Mouse (Mus musculus): ENCODE results near the gene Elof1. TPM values are rescaled to one million over a fixed set of nuclear protein-coding genes. Genes with fewer than 3 reads are reported as not detected.

Gene Elof1
- 125 and 130 TPM in 2 replicates for polyA plus RNA-seq (2012; rRNA removed)

DNA sequence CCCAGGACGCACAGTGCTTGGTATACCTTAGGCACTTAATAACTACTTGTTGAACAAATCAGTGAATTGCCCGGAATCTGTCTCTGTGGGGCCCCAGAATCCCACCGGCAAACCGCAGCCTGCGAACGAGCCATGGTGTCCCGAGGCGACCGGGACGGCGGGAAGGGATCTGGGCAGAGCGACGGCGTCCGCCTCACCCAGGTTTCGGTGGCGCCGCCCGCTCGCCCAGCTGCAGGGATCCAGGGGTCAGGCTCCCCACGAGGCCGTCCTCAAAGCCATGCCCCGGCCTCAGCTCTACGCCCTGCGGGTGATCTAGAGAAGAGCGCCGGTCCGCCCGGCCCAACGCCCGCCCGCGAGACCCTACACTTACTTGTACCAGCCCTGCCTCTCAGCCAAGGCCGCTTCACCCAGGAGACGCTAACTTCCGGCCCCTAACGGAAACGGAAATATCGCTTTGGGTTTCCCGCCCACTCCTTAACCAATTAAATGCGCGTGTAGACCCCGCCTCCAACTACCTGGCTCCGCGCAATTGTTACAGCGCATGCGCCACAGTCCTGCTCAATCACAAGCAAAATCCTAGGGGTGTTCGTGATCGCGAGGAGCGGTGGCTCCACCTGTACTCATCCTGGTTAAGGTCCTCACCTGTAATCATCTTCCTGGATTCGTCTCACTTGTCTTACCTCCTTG, at the start of gene Elof1:
Gene Elof1, minus strand, starts transcription at position 433 of the 687 bp plus-strand sequence.
- WGBS = under 1% methylated on average over 52 of the region's 52 CpGs
- TF ChIP-seq CTCF (IDR thresholded peaks at IDR 0.05; ENCODE audit: borderline replicate concordance, insufficient read depth, low read depth, low read length) (no peak), POLR2A (IDR thresholded peaks at IDR 0.05; ENCODE audit: borderline replicate concordance, insufficient read depth, low read length) (peak; percentile 96; the same call in 1 of the 2 replicates)
- Histone ChIP-seq H3K4me3 (replicated peaks; ENCODE audit: insufficient read depth, low read depth, low read length) (peak within 1 kb of the TSS; percentile 87), H3K27ac (ENCODE audit: insufficient read depth, low read length) (peak within 1 kb of the TSS; percentile 72), H3K4me1 (ENCODE audit: control insufficient read depth, insufficient read depth, low read length) (peaks cover 9% of the 10 kb centered on the region), H3K27me3 (ENCODE audit: control insufficient read depth, insufficient read depth, low read length) (no peaks in the 10 kb centered on the region)
- DNase-seq = peak; percentile 96 to 97

DNA sequence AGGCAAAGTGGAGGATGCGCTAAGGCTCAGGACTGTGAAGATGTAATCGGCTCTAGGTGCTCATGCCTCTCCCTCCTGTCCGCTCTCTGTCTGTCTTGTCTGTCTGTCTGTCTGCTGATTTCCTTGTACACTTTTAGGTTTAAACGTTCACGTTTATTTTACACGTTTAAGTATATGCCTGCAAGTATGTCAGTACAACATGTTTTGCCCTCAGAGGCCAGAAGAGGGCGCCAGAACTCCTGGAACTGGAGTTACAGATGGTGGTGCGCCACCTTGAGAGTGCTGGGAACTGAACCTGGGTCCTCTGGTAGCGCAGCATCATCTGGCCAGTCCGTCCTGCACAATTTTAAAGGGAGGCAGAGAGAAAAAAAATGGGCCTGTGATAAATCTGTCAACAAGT, 49.7 kb upstream of the Elof1 start:
- Histone ChIP-seq H3K27me3 (ENCODE audit: control insufficient read depth, insufficient read depth, low read length) (no peaks in the 10 kb centered on the region), H3K4me3 (replicated peaks; ENCODE audit: insufficient read depth, low read depth, low read length) (no peak overlapping the region), H3K27ac (ENCODE audit: insufficient read depth, low read length) (no peak overlapping the region), H3K4me1 (ENCODE audit: control insufficient read depth, insufficient read depth, low read length) (no peaks in the 10 kb centered on the region)
- DNase-seq = no peak
- 92% methylated on average over 10 of the region's 10 CpGs for WGBS
- no peak for TF ChIP-seq POLR2A (IDR thresholded peaks at IDR 0.05; ENCODE audit: borderline replicate concordance, insufficient read depth, low read length)

DNA sequence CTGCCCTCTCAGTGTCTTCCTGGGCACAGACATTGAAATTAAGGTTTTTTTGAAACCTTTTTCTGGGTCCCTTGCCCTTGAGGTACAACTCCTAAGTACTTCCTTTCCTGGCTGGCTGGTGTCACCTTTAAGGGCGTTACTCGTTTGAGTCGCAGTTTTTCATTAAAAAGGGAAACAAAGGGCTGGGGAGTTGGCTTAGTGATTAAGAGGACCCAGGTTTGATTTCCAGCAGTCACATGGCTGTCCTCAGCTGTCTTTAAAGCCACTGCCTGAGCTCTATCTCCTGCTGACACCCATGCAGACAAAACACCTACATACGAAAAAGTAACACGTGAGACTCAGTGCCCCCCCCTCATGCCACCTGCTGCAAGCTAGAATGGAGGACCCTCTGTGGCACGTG, 49.0 kb upstream of the Elof1 start:
- DNase-seq = no peak
- Histone ChIP-seq H3K27me3 (ENCODE audit: control insufficient read depth, insufficient read depth, low read length) (no peaks in the 10 kb centered on the region), H3K4me1 (ENCODE audit: control insufficient read depth, insufficient read depth, low read length) (no peaks in the 10 kb centered on the region), H3K4me3 (replicated peaks; ENCODE audit: insufficient read depth, low read depth, low read length) (no peak overlapping the region), H3K27ac (ENCODE audit: insufficient read depth, low read length) (no peak overlapping the region)
- TF ChIP-seq POLR2A (IDR thresholded peaks at IDR 0.05; ENCODE audit: borderline replicate concordance, insufficient read depth, low read length) (no peak), CTCF (IDR thresholded peaks at IDR 0.05; ENCODE audit: borderline replicate concordance, insufficient read depth, low read depth, low read length) (no peak)
- 63% methylated on average over 6 of the region's 6 CpGs for WGBS

DNA sequence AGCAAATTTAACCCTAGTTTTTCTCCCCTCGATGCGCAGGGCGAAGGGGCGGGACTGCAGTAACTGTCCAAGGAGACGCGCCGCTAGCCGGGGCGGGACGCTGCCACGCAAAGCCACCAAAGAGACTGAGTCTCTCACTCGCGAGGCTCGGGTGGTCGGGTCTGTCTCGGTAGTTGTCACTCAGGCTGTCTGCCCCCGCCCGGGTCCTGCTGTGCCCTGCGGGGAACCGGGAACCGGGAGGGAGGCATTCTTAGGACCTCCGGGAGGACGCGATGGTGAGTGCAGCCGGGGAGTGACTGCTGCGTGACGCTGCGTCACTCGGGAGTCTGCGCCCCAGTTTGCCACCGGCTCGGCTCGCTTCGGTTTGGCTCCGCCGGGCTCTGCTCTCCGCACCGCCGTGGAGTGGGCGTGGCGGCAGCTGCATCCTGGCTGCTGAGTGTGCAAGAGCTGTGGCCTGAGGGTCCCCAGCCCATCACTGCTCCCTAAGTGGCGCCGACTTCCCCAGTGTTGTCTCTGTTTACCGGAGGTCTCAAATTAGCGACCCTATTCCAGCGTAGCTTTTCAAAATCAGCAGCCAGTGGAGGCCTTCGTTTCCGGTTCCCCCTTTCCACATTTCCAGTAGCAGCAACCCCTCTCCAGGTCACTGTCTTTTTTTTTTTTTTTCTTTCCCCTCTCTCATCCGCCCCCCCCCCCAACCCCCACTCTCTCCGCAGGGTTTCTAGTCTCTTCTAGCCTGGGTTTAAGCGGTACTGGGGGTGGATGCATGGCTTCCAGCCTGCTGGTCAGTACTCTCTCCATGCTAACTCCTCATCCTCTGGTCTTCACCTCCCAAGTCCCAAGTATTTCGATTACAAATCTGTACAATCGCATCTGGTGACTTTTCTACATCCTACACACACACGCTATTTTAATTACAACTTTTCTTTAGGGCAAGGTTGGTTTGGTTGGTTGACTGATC, 48.0 kb upstream of the Elof1 start:
- Histone ChIP-seq H3K4me1 (ENCODE audit: control insufficient read depth, insufficient read depth, low read length) (no peaks in the 10 kb centered on the region), H3K4me3 (replicated peaks; ENCODE audit: insufficient read depth, low read depth, low read length) (peak overlapping the region; percentile 72), H3K27ac (ENCODE audit: insufficient read depth, low read length) (no peak overlapping the region), H3K27me3 (ENCODE audit: control insufficient read depth, insufficient read depth, low read length) (no peaks in the 10 kb centered on the region)
- 2% methylated on average over 54 of the region's 54 CpGs for whole genome bisulfite sequencing
- DNase-seq = peak; percentile 53 to 60
- TF ChIP-seq CTCF (IDR thresholded peaks at IDR 0.05; ENCODE audit: borderline replicate concordance, insufficient read depth, low read depth, low read length) (no peak), POLR2A (IDR thresholded peaks at IDR 0.05; ENCODE audit: borderline replicate concordance, insufficient read depth, low read length) (peak; percentile 25; the same call in 1 of the 2 replicates)

DNA sequence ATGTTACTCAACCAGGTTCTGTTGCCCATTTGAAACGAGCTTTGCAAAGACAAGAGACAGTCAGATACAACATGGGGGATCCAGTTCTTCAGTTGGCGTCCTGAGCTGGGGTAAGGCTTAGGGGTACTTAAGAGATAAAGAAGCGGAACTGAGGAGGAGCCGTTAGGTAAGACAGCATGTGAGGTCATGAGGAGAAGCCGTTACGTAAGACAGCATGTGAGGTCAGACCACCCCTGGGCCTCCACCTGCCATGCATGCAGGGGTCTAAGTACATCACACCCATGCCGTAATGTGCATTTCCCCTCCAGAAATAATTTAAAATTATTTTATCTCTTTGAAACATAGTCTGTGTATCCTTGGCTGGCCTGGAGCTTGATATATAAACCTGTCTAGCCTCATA, 45.9 kb upstream of the Elof1 start:
- TF ChIP-seq CTCF (IDR thresholded peaks at IDR 0.05; ENCODE audit: borderline replicate concordance, insufficient read depth, low read depth, low read length) (no peak), POLR2A (IDR thresholded peaks at IDR 0.05; ENCODE audit: borderline replicate concordance, insufficient read depth, low read length) (no peak)
- Histone ChIP-seq H3K27ac (ENCODE audit: insufficient read depth, low read length) (no peak overlapping the region), H3K4me1 (ENCODE audit: control insufficient read depth, insufficient read depth, low read length) (no peaks in the 10 kb centered on the region; the same call in 1 of the 2 replicates), H3K27me3 (ENCODE audit: control insufficient read depth, insufficient read depth, low read length) (no peaks in the 10 kb centered on the region), H3K4me3 (replicated peaks; ENCODE audit: insufficient read depth, low read depth, low read length) (no peak overlapping the region)
- 90% methylated on average over 7 of the region's 7 CpGs for WGBS
- DNase-seq = no peak

DNA sequence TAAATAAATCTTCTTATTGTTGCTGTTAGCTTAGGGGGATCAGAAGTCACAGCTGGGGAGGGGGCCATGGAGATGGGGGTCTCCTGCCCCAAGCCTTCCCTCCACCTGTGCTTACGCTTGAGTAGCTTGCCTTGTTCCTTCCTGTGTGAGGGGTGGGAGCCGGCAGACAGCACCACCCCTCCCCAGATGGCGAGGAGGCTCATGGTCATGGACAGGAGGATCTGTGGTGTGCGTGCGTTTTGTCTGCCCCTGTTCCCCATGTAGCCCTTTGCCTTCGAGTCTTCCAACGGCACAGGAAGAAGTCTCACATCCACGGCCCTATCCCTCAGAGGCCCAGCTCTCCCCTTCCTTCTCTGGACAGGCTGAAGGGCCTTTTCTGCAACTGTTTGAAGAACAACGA, 45.3 kb upstream of the Elof1 start:
- Histone ChIP-seq H3K27ac (ENCODE audit: insufficient read depth, low read length) (no peak overlapping the region), H3K27me3 (ENCODE audit: control insufficient read depth, insufficient read depth, low read length) (no peaks in the 10 kb centered on the region), H3K4me3 (replicated peaks; ENCODE audit: insufficient read depth, low read depth, low read length) (no peak overlapping the region), H3K4me1 (ENCODE audit: control insufficient read depth, insufficient read depth, low read length) (no peaks in the 10 kb centered on the region; the same call in 1 of the 2 replicates)
- DNase-seq = no peak
- 87% methylated on average over 9 of the region's 9 CpGs for WGBS
- TF ChIP-seq CTCF (IDR thresholded peaks at IDR 0.05; ENCODE audit: borderline replicate concordance, insufficient read depth, low read depth, low read length) = no peak
- TF ChIP-seq POLR2A (IDR thresholded peaks at IDR 0.05; ENCODE audit: borderline replicate concordance, insufficient read depth, low read length) = no peak

DNA sequence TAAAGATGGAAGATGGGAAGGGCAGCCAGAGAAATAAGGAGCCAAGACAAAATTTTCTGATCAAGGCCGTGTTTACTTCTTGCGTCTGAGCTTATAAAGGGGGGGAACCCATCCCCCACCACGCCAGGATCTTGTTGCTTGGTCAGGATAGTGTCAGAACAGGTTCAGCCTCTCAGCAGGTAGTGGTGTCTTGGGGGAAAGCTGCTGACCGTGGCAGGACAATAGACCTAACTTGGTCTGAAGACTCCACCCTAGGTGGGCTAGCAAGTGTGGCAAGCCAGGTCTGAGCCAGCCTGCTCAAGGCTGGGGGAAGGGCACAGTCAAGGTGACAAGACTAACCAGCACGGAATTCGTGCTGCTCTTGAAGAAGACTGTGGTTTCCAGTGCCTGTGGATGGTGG, 44.3 kb upstream of the Elof1 start:
- no peak for DNase-seq
- H3K4me3 ChIP-seq (replicated peaks; ENCODE audit: insufficient read depth, low read depth, low read length) = no peak overlapping the region
- no peaks in the 10 kb centered on the region for H3K27me3 ChIP-seq (ENCODE audit: control insufficient read depth, insufficient read depth, low read length)
- H3K27ac ChIP-seq (ENCODE audit: insufficient read depth, low read length) = no peak overlapping the region
- no peak for TF ChIP-seq CTCF (IDR thresholded peaks at IDR 0.05; ENCODE audit: borderline replicate concordance, insufficient read depth, low read depth, low read length)
- TF ChIP-seq POLR2A (IDR thresholded peaks at IDR 0.05; ENCODE audit: borderline replicate concordance, insufficient read depth, low read length) = no peak
- WGBS = 44% methylated on average over 6 of the region's 6 CpGs
- H3K4me1 ChIP-seq (ENCODE audit: control insufficient read depth, insufficient read depth, low read length) = no peaks in the 10 kb centered on the region; the same call in 1 of the 2 replicates

Measured in cerebellum, adult 2 months (tissue).